Mouse (Mus musculus): Measurements from ENCODE around the gene Tmprss11d. TPM values are rescaled to one million over a fixed set of nuclear protein-coding genes. Genes with fewer than 3 reads are reported as not detected.
"Not testable (repeated sequence)": the region's sequence is repeated elsewhere in the genome, so short reads cannot be mapped to it uniquely, and the experiment has no call there.

Tmprss11d gene
- total RNA-seq (2021): not detected
- long read RNA-seq, experiment 1: 0 reads
- long read RNA-seq, experiment 2: 0 reads

DNA sequence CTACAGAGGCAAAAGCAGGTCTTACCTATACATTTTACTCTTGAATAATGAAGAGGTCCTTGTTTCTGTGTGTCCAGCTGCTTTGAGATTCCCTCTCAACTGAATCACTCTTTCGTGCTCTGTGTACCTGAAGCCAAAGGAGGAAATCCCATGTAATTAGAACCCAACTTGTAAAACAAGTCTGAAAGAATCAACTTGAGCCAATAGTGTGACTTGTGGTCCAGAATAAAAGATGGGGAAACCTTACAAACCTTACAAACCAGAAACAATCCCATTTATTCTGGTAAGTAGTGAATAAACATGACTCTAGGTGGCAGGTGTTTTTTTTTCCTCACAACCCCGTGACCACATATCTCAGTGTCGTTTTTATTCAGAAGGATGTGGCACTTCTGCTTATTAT is at the start of gene Tmprss11d:
TSS of gene Tmprss11d (minus strand) at position 101 of the 400 bp plus-strand sequence.
- no peak for DNase-seq

DNA sequence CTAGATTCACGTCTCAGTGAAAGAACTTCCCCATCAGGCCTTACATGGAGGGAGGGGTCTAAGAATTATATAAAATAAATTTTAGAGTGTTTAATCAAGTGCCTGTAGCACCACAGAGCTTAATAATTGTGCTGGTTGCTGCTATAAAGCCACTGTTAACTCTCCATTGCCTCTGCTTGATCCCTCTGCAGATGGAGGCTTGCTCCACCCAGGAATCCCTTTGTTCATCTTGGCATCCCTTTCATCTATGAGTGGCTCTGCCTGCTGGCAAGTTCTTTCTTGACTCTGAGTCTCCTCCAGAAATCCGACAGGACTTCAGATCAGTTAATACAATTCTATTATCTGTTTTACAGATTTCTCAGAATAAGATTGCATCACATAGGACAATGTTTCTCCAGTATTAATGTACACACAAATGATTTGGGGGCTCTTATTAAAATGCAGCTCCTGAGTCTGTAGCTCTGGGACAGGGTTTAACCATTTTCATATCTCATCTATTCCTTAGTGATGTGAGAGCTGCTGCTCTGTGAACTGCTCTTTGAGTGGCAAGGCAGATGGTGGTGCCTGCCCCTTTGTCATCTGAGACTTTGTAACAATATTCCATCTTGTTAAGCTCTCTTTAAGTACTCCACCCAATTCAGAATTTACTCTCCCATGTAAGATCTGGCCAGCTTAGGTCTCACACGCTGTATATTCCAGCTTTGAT is 48.3 kb upstream of the Tmprss11d start:
- DNase-seq: no peak

DNA sequence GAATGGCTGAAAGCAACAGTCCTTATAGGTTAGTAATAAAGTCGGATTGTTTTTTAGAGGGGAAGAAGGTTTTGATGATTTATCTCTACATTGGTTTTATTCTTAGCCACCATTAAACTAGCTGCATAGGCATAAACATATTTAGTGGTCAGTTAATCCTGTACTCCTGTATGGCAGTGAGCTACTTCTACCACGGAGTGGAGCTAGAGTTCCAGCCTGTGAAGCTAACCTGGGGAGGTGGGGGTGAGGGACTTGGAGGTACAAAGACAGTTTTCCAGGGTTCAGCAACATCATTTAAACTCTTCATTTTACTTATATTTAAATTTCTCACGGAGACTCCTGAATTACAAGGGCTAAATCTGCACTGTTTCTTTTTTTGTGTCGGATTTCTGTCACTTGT is 46.3 kb upstream of the Tmprss11d start:
- no peak for DNase-seq

DNA sequence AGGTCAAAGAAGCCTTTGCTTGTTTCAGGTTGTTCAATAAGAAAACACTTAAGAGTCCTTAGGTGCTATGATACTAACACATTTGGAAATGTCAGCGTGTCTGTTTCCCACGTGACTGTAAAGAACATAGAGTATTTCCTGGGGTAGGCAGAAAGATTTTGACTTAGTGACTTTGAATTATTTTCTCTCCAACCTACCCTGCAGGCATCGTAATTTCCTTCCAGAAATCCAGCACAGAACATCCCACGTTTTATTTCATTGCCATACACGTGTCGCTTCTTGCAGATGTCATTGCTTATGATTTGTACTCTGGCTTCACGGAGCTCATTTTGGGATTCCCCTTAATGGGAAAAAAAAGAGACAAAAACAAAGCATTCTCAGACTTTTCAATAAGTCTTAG is 41.1 kb upstream of the Tmprss11d start:
- DNase-seq: no peak

DNA sequence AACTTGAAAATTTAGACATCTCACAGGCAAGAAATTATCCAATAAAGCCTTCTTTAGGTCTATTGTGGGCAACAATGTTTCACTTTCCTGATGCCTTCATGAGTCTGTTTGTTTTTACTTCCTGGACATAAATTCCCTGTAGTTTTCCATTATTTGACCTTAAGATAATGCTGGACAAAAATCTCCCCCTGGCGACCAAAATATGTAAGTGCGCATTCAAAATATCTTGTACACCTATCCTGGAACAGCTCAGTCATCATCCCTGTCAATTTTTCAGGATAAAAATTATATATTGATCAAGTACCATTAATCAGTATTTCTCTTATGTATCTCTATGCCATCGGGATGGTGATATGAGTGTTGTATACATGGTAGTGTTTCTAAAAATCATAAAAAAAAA is 37.6 kb upstream of the Tmprss11d start:
- DNase-seq: no peak

DNA sequence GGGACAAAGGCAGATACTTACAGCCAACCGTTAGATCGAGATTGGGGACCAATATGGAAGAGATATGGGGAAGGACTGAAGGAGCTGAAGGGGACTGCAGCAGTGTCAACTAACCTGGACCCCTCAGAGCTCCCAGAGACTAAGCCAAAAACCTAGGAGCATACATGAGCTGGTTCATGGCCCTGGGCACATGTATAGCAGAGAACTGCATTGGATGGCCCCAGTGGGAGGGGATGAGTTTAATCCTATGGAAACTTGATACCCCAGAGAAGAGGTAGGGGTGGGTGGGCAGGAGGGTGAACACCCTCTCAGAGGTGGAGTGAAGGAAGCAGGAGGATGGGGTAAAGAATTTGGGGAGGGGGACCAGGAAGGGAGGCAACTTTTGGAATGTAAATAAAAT is 34.7 kb upstream of the Tmprss11d start:
- no peak for DNase-seq

DNA sequence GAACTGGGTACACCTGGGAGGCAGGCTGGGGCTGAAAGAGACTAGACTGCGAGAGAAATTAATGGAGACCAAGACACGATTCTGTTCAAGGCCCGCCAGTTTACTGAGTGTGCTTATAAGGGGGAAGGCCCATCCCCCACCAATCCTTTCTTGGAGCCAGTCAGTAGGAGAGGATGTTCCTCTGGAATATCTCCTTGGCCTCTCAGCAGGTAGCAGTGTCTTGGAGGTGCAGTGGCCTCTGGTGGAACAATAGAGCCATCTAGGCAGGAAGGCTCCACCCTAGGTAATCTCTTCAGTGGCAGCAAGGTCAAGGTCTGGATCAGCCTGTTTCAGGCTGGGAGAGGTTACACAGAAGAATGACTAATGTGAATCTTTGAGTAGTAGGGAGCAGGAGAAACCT is 34.0 kb upstream of the Tmprss11d start:
- DNase-seq: no peak

DNA sequence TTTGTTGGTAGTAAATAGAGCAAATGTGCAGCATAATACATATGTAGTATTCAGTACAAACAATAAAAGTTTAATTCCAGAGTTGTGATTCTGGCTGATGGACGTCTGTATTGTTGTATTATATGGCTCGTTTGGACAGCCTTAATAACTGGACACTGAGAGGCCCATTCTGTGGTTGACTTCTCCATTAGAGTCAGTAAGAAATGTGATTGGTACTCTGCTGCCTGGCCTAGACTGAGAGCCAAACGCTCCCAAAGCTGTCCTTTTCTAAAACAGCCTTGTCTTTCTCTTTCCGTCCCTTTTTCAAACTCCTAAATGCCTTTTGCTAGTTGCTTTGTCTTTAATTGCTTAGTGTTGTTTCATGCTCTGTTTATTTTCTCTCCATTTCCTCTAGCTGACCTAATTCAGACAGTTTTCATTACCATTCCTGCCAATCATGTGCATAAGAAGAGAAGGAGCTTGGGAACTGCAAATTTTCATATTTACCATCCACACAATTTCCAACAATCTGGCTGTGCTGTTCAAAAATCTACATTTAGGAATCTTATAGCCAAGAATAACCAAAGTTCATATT is 13.7 kb downstream of the Tmprss11d start:
- DNase-seq: no peak

DNA sequence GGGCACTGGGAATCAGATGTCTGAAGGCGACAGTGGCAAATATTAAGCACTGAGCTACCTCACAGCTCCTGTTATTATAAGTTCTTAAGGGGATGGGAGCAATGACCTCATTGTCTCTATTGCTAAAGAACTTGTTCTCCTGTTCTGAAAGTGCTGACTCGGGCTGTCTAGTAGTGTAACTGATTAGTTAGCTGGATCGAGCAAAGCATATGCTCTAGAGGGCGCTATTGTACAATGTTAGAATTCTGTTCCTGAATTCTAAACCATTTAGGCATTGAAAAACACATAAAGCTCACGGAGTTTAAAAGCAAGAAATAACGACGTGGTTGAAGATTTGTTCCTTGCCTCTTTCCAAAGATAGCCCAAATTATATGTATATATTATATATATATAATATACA is 20.3 kb downstream of the Tmprss11d start:
- peak; percentile 3 for DNase-seq

DNA sequence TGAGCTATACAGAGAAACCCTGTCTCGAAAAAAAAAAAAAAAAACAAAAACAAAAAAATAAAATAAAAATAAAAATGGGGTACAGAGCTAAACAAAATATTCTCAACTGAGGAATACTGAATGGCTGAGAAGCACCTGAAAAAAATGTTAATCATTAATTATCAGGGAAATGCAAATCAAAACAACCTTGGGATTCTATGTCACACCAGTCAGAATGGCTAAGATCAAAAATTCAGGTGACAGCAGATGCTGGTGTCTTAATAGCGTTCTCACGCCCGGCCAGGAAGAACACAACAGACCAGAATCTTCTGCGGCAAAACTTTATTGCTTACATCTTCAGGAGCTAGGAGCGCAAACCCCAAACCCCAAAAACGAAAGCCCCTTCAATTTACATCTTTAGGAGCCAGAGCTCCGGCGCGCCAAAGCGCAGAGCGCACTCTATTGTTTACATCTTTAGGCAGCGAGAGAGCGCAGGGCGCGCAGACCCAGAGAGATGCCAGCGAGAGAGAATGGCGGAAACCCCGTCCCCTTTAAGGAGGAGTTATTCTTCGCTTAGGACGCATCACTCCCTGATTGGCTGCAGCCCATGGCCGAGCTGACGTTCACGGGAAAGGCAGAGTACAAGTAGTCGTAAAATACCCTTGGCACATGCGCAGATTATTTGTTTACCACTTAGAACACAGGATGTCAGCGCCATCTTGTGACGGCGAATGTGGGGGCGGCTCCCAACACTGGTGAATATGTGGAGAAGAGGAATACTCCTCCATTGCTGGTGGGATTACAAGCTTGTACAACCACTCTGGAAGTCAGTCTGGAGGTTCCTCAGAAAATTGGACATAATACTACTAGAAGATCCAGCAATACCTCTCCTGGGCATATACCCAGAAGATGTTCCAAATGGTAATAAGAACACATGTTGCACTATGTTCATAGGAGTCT is 54.9 kb downstream of the Tmprss11d start:
- DNase-seq: not testable (repeated sequence)

DNA sequence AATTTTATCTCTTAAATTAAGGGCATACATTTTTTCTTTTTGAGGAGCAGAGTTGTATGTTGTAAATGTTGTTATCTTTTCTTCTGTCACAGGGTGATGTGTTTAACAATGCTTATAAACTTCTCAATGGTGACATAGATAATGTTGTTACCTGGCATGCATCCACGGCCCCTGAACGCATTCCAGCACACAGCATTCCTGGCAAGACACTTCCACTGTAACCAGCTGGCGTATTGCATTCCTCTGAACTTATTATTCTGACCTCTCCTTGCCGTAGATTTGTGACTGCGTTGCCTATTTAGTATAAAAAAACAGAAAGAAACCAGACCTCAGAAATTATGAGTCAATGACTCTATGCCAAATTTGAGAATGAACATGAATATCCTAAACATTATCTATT is 67.1 kb downstream of the Tmprss11d start:
- no peak for DNase-seq

DNA sequence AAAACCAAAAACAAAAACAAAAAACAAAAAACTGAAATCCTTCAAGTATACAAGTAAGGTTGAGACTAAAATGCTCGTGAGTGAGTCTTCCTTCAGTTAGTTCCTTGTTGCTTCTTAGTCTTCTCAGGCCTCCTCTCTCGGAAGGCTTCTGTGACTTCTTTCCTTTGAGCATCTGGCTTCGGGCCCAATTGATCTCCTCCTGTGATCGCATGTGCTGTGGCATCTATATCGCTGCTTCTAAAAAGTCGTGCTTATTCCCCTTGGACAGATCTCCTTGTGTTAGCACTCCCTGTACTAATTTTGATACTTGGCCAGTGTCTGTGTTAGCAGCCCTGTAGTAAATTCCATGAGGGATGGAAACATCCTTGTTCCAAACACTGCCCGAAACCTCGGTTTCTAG is 69.3 kb downstream of the Tmprss11d start:
- no peak for DNase-seq

DNA sequence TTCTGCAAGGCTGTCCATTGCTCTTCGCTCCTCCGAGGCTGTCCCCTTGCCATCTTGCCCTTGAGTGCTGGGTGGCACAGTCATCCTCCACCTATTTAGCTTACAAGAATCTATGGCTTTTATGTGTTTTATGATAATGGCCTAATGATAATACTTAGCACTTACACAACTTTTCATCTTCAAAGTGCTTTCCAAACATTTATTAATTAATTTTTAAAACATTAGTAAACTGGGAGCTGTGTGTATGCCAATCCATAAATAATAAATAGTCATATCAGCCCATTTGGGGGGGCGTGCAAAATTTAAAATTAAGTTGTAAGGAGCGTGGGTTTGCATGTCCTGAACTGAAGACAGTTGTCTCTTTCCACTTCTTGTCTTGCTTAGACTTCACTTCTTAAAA is 84.0 kb downstream of the Tmprss11d start, which contains the start of gene Tmprss11c:
TSS of gene Tmprss11c (minus strand) at position 101 of the 400 bp plus-strand sequence.
- no peak for DNase-seq

Other genes with a start within 250 kb of the Tmprss11d start
- gene Uba6, start 200.6 kb downstream of the Tmprss11d start, total RNA-seq (2021): 1 to 10 TPM; 4.8 to 6.4 TPM
- not detected for gene Gnrhr, start 175.5 kb downstream of the Tmprss11d start, total RNA-seq (2021)
- not detected for gene Tmprss11c, start 84.1 kb downstream of the Tmprss11d start, total RNA-seq (2021)
- gene Tmprss11a, start 95.6 kb upstream of the Tmprss11d start, total RNA-seq (2021): not detected
- gene Tmprss11g, start 145.2 kb upstream of the Tmprss11d start, total RNA-seq (2021): not detected

Measured in gastrocnemius, postnatal 10 days (tissue).